Mouse (Mus musculus): Measurements from ENCODE around the gene Lcn9.

- TF ChIP-seq EP300 (IDR thresholded peaks at IDR 0.05; ENCODE audit: low read depth) (no peak), CTCF (IDR thresholded peaks at IDR 0.05; ENCODE audit: low read depth) (no peak)
These were observed 49.4 kb upstream of the Lcn9 start for GRCm38 (mm10) chr2:25773507-25773906.
